26 mouse cellular contexts compared by ENCODE assay signal in genomic region chr13:5008296-5008695, GRCm38 (mm10).
DNase-seq lines count a peak whose midpoint lies in the region; ATAC-seq and TF ChIP-seq lines count a peak whose summit lies in the region.
"Had no signal": no experiment of that assay in that cellular context is flagged by ENCODE, and none has a peak within 500 bp of the region (broad histone marks: within the 10 kb centered on the region; RNA-seq: fewer than 3 reads in every experiment).

No protein-coding gene starts in this region.

- no peaks in the 10 kb centered on the region for H3K36me3 ChIP-seq in hindbrain, embryonic 14.5 days (replicated peaks; ENCODE audit: control insufficient read depth, insufficient read depth)
- H3K36me3 ChIP-seq in hindbrain, embryonic 12.5 days: no peaks in the 10 kb centered on the region
- no peaks in the 10 kb centered on the region for H3K36me3 ChIP-seq in myocyte (ENCODE audit: control insufficient read depth, insufficient read depth)
- H3K36me3 ChIP-seq: embryonic facial prominence, embryonic 13.5 days; embryonic facial prominence, embryonic 15.5 days; forebrain, embryonic 10.5 days; forebrain, embryonic 12.5 days; G1E had no signal

- H3K4me3 ChIP-seq in hindbrain, embryonic 14.5 days (replicated peaks; ENCODE audit: low read length): no peak overlapping the region
- no peak overlapping the region for H3K4me3 ChIP-seq in hindbrain, embryonic 12.5 days
- H3K4me3 ChIP-seq in myocyte: no peak overlapping the region
- H3K4me3 ChIP-seq: embryonic facial prominence, embryonic 13.5 days; embryonic facial prominence, embryonic 15.5 days; erythroblast, embryonic 14.5 days; forebrain, embryonic 10.5 days; forebrain, embryonic 12.5 days had no signal

- H3K9me3 ChIP-seq in hindbrain, embryonic 14.5 days (ENCODE audit: control insufficient read depth, low read length): no peaks in the 10 kb centered on the region
- H3K9me3 ChIP-seq in hindbrain, embryonic 12.5 days (replicated peaks): no peaks in the 10 kb centered on the region
- H3K9me3 ChIP-seq: embryonic facial prominence, embryonic 13.5 days; embryonic facial prominence, embryonic 15.5 days; forebrain, embryonic 10.5 days; forebrain, embryonic 12.5 days; G1E had no signal

- H3K4me1 ChIP-seq in hindbrain, embryonic 14.5 days (replicated peaks; ENCODE audit: control insufficient read depth, insufficient read depth, low read length): no peaks in the 10 kb centered on the region
- H3K4me1 ChIP-seq in hindbrain, embryonic 12.5 days: peaks cover 6% of the 10 kb centered on the region; the same call in 1 of the 2 replicates
- H3K4me1 ChIP-seq: embryonic facial prominence, embryonic 13.5 days; embryonic facial prominence, embryonic 15.5 days had no signal

- H3K4me2 ChIP-seq in hindbrain, embryonic 14.5 days (replicated peaks): no peak overlapping the region
- H3K4me2 ChIP-seq in hindbrain, embryonic 12.5 days (replicated peaks): no peak overlapping the region
- no peak overlapping the region for H3K4me2 ChIP-seq in myocyte (ENCODE audit: low read depth)
- H3K4me2 ChIP-seq: embryonic facial prominence, embryonic 13.5 days; embryonic facial prominence, embryonic 15.5 days; forebrain, embryonic 12.5 days had no signal

- ATAC-seq in hindbrain, embryonic 14.5 days (ENCODE audit: low FRiP score): no peak
- ATAC-seq in hindbrain, embryonic 12.5 days (ENCODE audit: low FRiP score): no peak
- ATAC-seq: activated CD4-positive, CD25-positive, alpha-beta regulatory T cell, adult 4 months; CD4-positive, CD25-positive, alpha-beta regulatory T cell, adult 4 months; forebrain, embryonic 14.5 days; forebrain, embryonic 16.5 days; Patski had no signal

- DNase-seq in hindbrain, embryonic 14.5 days (ENCODE audit: low spot score): peak; percentile 16
- peak; percentile 26 for DNase-seq in 3T3-L1 (ENCODE audit: low read depth, low spot score)
- no peak for DNase-seq in embryo, embryonic 10.5 days (ENCODE audit: low spot score)
- DNase-seq: adrenal gland, adult 8-10 months; adrenal gland, postnatal 14 days; adrenal gland, postnatal 36 days; cerebellum, adult 11-12 months; cerebellum, adult 2 months; cerebellum, adult 9-10 months; cerebellum, postnatal 10 days; cerebellum, postnatal 25 days; embryo, embryonic 11 days had no signal

- no peaks in the 10 kb centered on the region for H3K79me2 ChIP-seq in myocyte (ENCODE audit: control insufficient read depth, insufficient read depth)

- H3K9ac ChIP-seq in hindbrain, embryonic 14.5 days: no peak overlapping the region
- no peak overlapping the region for H3K9ac ChIP-seq in hindbrain, embryonic 12.5 days
- H3K9ac ChIP-seq: embryonic facial prominence, embryonic 13.5 days; embryonic facial prominence, embryonic 15.5 days; forebrain, embryonic 12.5 days had no signal

- WGBS in hindbrain, embryonic 14.5 days: 100% methylated on average over 1 of the region's 1 CpGs
- 91% methylated on average over 1 of the region's 1 CpGs for WGBS in hindbrain, embryonic 12.5 days

- no peak overlapping the region for H3ac ChIP-seq in myocyte (ENCODE audit: control insufficient read depth, insufficient read length)

- TF ChIP-seq POLR2A in myocyte (IDR thresholded peaks at IDR 0.05; ENCODE audit: insufficient read length, low read depth): no peak

- H3K27me3 ChIP-seq in hindbrain, embryonic 14.5 days (ENCODE audit: control insufficient read depth, insufficient read depth, low read length): no peaks in the 10 kb centered on the region
- H3K27me3 ChIP-seq in hindbrain, embryonic 12.5 days: no peaks in the 10 kb centered on the region
- no peaks in the 10 kb centered on the region for H3K27me3 ChIP-seq in myocyte (ENCODE audit: control insufficient read depth, insufficient read depth, insufficient read length)
- H3K27me3 ChIP-seq: CH12.LX; embryonic facial prominence, embryonic 13.5 days; embryonic facial prominence, embryonic 15.5 days; forebrain, embryonic 12.5 days; Patski had no signal

- H3K27ac ChIP-seq in hindbrain, embryonic 14.5 days: no peak overlapping the region
- H3K27ac ChIP-seq in hindbrain, embryonic 12.5 days: no peak overlapping the region
- H3K27ac ChIP-seq: embryonic facial prominence, embryonic 13.5 days; embryonic facial prominence, embryonic 15.5 days; forebrain, embryonic 10.5 days; forebrain, embryonic 12.5 days had no signal

TF ChIP-seq in myocyte, 11 proteins besides CTCF, POLR2A, EP300 and RAD21:
- TF ChIP-seq CEBPB (IDR thresholded peaks at IDR 0.05; ENCODE audit: insufficient read depth, poor library complexity, severe bottlenecking) (peak; percentile 93), SRF (IDR thresholded peaks at IDR 0.05; ENCODE audit: control insufficient read depth, insufficient read length, low read depth) (no peak), TCF12 (IDR thresholded peaks at IDR 0.05; ENCODE audit: insufficient read depth, poor library complexity, severe bottlenecking) (no peak)
TF ChIP-seq in myocyte: peak in this region for 1.
